Mouse (Mus musculus): ENCODE results near the gene Dync1i1. TPM values are rescaled to one million over a fixed set of nuclear protein-coding genes. Genes with fewer than 3 reads are reported as not detected.

Dync1i1 gene
- polyA plus RNA-seq, 1 experiment from 2014 or later, result 159 TPM

DNA sequence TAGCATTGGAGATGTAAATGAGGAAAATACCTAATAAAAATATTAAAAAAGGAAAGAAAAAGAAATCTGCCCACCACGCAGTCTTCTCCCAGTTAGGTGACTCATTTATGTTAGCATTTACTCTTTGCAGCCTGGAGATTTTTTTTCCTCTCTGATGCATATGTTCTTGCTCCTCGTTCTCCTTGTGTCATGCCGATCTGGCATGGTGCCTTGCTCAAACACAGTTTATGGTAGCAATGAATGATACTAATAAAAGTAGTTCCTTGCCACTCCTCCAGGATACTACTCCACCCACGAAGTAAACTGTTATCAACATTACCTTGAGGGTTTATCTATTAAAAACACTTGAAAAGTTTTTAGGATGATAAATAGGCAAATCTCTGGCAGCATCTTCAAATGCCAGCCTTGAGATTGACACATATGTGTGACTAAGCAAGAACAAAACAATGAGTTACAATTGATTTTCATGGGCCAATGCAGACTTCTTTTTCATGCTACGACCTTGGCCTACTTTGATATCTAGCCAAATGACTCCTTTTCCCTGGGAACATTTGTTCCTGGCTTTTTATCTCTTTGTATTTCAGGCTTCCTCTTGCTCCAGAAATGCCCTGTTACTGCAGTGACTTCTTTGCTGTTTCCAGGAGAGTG lies 68.8 kb downstream of the Dync1i1 start:
- no peaks in the 10 kb centered on the region for H3K27me3 ChIP-seq (replicated peaks; ENCODE audit: control insufficient read depth, insufficient read depth, low read length)
- no peak overlapping the region for H3K4me3 ChIP-seq (replicated peaks; ENCODE audit: low read length)
- no peak overlapping the region for H3K9ac ChIP-seq (replicated peaks; ENCODE audit: low read depth, low read length)
- no peaks in the 10 kb centered on the region for H3K4me1 ChIP-seq (replicated peaks; ENCODE audit: control insufficient read depth, insufficient read depth, low read length)
- no peak overlapping the region for H3K27ac ChIP-seq (ENCODE audit: low read length)
- H3K9me3 ChIP-seq (ENCODE audit: control insufficient read depth, low read length), result no peaks in the 10 kb centered on the region
- ATAC-seq, result no peak
- WGBS, result 71% methylated on average over 5 of the region's 5 CpGs
- H3K4me2 ChIP-seq (ENCODE audit: low read length), result no peak overlapping the region
- H3K36me3 ChIP-seq (ENCODE audit: control insufficient read depth, insufficient read depth), result no peaks in the 10 kb centered on the region

DNA sequence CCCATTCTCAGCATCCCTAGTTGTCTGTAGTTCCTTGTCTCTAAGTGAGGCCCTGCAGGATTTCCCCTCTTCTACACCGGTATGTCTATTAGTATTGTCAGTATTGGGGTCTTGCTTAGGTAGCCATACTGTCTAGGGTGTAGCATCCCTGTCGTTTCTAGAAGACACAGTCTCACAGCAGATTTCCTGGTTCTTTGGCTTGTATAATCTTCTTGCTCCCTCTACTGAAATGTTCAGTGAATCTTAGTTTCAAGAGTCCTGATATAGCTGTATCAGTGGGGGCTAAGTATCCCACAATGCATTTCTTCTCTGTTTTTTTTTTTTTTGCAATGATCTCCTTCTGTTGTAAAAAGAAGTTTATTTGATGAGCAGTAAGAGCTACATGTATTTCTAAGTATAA lies 69.9 kb downstream of the Dync1i1 start:
- H3K4me1 ChIP-seq (replicated peaks; ENCODE audit: control insufficient read depth, insufficient read depth, low read length), result no peaks in the 10 kb centered on the region

DNA sequence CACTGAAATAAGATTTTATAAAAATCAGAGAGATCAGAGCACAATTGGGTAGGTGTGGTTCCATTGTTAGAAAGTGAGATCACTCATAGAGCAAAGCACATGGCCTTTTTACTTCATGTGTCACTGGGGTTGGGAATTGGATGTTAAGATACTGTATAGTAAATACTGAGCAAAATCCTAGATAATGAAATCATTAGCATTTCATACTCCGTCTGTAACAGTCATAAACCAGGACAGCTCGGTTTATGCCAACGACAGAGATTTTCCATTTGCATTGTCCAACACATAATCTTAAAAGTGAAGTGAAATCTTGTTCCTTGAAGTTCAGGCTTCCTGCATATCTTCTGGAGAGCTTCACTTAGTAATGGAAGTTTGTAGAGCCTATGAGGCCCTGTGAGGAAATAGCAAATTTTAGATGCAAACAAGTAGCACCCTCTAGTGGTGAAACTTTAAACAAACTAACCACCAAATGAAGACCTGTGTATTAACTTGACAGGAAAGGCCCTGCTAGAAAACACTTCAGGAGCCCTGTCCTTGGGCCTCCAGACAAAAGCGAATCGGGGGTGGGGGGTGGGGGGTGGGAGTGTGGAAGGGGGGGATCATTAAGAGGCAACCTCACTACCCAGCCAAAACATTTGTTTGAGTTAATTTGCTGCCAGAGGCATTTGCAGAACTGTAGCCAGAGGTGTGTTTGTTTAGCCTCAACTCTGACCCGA lies 76.8 kb downstream of the Dync1i1 start:
- no peaks in the 10 kb centered on the region for H3K9me3 ChIP-seq (ENCODE audit: control insufficient read depth, low read length)
- WGBS, result 50% methylated on average over 6 of the region's 6 CpGs
- no peak overlapping the region for H3K9ac ChIP-seq (replicated peaks; ENCODE audit: low read depth, low read length)

More for the DNA sequence above, 69.9 kb downstream of the Dync1i1 start:
- no peaks in the 10 kb centered on the region for H3K9me3 ChIP-seq (ENCODE audit: control insufficient read depth, low read length)
- no peak overlapping the region for H3K27ac ChIP-seq (ENCODE audit: low read length)
- no peak for ATAC-seq
- no peak overlapping the region for H3K4me3 ChIP-seq (replicated peaks; ENCODE audit: low read length)
- no peaks in the 10 kb centered on the region for H3K27me3 ChIP-seq (replicated peaks; ENCODE audit: control insufficient read depth, insufficient read depth, low read length)
- H3K36me3 ChIP-seq (ENCODE audit: control insufficient read depth, insufficient read depth), result no peaks in the 10 kb centered on the region
- no peak overlapping the region for H3K9ac ChIP-seq (replicated peaks; ENCODE audit: low read depth, low read length)
- 79% methylated on average over 2 of the region's 2 CpGs for WGBS
- H3K4me2 ChIP-seq (ENCODE audit: low read length), result no peak overlapping the region

DNA sequence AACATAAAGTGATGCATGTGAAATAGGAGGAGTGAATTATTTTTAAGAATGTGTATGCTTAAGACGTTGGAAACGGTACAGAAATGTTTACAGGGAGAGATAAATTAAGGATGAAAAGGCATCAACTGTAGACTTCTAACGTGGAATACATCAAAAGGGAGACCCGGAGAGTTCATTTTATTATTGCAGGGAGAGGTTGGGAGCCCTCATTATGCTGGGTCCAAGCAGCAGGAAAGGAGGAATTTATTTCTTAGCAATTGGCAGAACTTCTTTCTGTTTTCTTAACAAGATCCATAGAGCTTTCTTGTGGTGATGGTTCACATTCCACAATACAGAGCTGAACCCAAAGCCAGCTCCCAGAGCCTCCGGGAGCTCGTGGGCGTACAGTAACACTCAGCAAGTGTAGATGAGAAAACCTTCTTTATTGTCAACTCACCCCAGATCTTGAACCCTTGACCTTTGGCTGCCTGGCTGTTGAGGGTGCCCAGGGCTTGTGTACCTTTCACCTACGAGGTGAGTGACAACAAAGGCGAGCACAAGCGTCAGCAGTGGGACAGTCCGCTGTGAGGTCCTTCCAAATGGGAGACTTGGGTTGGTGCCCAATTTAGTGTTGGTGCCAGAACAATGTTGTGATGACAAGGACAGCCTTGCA lies 77.5 kb downstream of the Dync1i1 start:
- H3K9ac ChIP-seq (replicated peaks; ENCODE audit: low read depth, low read length), result no peak overlapping the region
- H3K27ac ChIP-seq (ENCODE audit: low read length), result no peak overlapping the region
- H3K4me1 ChIP-seq (replicated peaks; ENCODE audit: control insufficient read depth, insufficient read depth, low read length), result peaks cover 2% of the 10 kb centered on the region; the same call in 1 of the 2 replicates
- no peaks in the 10 kb centered on the region for H3K27me3 ChIP-seq (replicated peaks; ENCODE audit: control insufficient read depth, insufficient read depth, low read length)
- no peaks in the 10 kb centered on the region for H3K9me3 ChIP-seq (ENCODE audit: control insufficient read depth, low read length)
- H3K4me3 ChIP-seq (replicated peaks; ENCODE audit: low read length), result no peak overlapping the region
- H3K4me2 ChIP-seq (ENCODE audit: low read length), result no peak overlapping the region
- WGBS, result 44% methylated on average over 11 of the region's 11 CpGs
- no peaks in the 10 kb centered on the region for H3K36me3 ChIP-seq (ENCODE audit: control insufficient read depth, insufficient read depth)
- ATAC-seq, result peak; percentile 21; the same call in 1 of the 2 replicates

More for the DNA sequence above, 76.8 kb downstream of the Dync1i1 start:
- H3K27ac ChIP-seq (ENCODE audit: low read length), result no peak overlapping the region
- H3K4me2 ChIP-seq (ENCODE audit: low read length), result no peak overlapping the region
- H3K4me1 ChIP-seq (replicated peaks; ENCODE audit: control insufficient read depth, insufficient read depth, low read length), result peaks cover 2% of the 10 kb centered on the region; the same call in 1 of the 2 replicates
- no peak overlapping the region for H3K4me3 ChIP-seq (replicated peaks; ENCODE audit: low read length)
- H3K36me3 ChIP-seq (ENCODE audit: control insufficient read depth, insufficient read depth), result no peaks in the 10 kb centered on the region
- H3K27me3 ChIP-seq (replicated peaks; ENCODE audit: control insufficient read depth, insufficient read depth, low read length), result no peaks in the 10 kb centered on the region
- ATAC-seq, result peak; percentile 88

DNA sequence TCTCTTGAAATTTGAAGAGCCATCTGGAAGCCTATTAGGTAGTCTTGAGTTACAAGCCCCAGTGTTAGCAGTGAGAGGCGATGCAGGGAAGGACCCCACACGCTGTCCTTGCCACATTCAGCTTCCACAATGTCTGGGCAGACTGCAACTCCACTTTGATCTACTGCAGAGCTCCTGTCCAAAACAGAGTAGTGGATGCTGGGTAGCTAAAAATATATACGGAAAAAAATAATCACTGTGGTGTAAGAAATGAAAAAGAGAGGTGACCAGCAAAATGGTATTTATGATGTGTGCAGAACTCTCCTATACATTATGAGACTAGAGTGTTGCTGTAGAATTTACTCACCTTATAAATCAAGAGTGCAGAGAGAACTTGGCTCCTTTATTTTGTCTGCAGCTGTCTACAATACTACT lies 82.6 kb downstream of the Dync1i1 start:
- Histone ChIP-seq H3K27ac (ENCODE audit: low read length) (no peak overlapping the region), H3K9me3 (ENCODE audit: control insufficient read depth, low read length) (no peaks in the 10 kb centered on the region), H3K4me1 (replicated peaks; ENCODE audit: control insufficient read depth, insufficient read depth, low read length) (no peaks in the 10 kb centered on the region; the same call in 1 of the 2 replicates), H3K4me3 (replicated peaks; ENCODE audit: low read length) (no peak overlapping the region), H3K4me2 (ENCODE audit: low read length) (no peak overlapping the region), H3K27me3 (replicated peaks; ENCODE audit: control insufficient read depth, insufficient read depth, low read length) (no peaks in the 10 kb centered on the region), H3K9ac (replicated peaks; ENCODE audit: low read depth, low read length) (no peak overlapping the region), H3K36me3 (ENCODE audit: control insufficient read depth, insufficient read depth) (no peaks in the 10 kb centered on the region)
- WGBS, result 83% methylated on average over 3 of the region's 3 CpGs
- ATAC-seq, result no peak

DNA sequence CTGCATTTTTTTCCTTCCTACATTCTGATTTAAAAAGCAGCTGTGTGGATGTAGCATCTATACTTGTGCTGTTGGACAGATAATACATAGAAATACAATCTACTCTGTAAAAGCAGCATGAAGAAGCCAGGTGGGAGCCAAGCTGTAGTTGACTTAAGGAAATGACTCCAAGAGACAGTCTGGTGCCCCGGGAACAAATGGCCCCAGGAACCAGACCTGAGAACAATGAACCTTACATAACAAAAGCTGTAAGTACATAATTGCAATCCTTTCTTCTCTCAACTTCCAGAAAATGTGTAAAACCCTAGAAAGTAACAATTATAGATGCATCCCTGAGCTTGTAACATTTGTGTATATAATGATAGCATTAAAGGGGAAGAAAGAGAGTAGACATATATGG lies 86.6 kb downstream of the Dync1i1 start:
- Histone ChIP-seq H3K36me3 (ENCODE audit: control insufficient read depth, insufficient read depth) (no peaks in the 10 kb centered on the region), H3K27ac (ENCODE audit: low read length) (no peak overlapping the region), H3K4me3 (replicated peaks; ENCODE audit: low read length) (no peak overlapping the region), H3K9ac (replicated peaks; ENCODE audit: low read depth, low read length) (no peak overlapping the region), H3K4me1 (replicated peaks; ENCODE audit: control insufficient read depth, insufficient read depth, low read length) (no peaks in the 10 kb centered on the region), H3K27me3 (replicated peaks; ENCODE audit: control insufficient read depth, insufficient read depth, low read length) (no peaks in the 10 kb centered on the region), H3K9me3 (ENCODE audit: control insufficient read depth, low read length) (no peaks in the 10 kb centered on the region), H3K4me2 (ENCODE audit: low read length) (no peak overlapping the region)
- WGBS, result 69% methylated on average over 1 of the region's 1 CpGs
- no peak for ATAC-seq

DNA sequence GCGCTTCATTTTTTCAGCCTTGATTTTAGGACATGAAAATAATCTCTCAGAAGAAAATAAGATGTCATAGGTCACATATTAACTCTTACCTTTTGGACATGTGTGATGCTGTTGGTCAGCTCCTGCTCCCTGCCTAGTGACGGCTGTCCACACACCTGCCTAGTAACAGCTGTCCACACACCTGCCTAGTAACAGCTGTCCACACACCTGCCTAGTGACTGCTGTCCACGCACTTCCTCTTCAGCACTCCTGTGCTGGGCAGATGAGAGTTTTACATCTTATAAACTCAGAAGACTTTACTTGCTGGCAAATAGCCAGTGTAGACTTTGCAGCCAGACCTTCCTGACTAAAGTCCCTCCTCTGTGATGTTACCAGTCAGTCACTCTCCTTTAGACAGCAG lies 94.2 kb downstream of the Dync1i1 start:
- no peaks in the 10 kb centered on the region for H3K9me3 ChIP-seq (ENCODE audit: control insufficient read depth, low read length)
- no peak overlapping the region for H3K9ac ChIP-seq (replicated peaks; ENCODE audit: low read depth, low read length)
- H3K36me3 ChIP-seq (ENCODE audit: control insufficient read depth, insufficient read depth), result no peaks in the 10 kb centered on the region
- no peaks in the 10 kb centered on the region for H3K4me1 ChIP-seq (replicated peaks; ENCODE audit: control insufficient read depth, insufficient read depth, low read length)
- H3K27me3 ChIP-seq (replicated peaks; ENCODE audit: control insufficient read depth, insufficient read depth, low read length), result no peaks in the 10 kb centered on the region
- 92% methylated on average over 3 of the region's 3 CpGs for WGBS
- no peak for ATAC-seq
- no peak overlapping the region for H3K4me3 ChIP-seq (replicated peaks; ENCODE audit: low read length)
- H3K4me2 ChIP-seq (ENCODE audit: low read length), result no peak overlapping the region
- no peak overlapping the region for H3K27ac ChIP-seq (ENCODE audit: low read length)

DNA sequence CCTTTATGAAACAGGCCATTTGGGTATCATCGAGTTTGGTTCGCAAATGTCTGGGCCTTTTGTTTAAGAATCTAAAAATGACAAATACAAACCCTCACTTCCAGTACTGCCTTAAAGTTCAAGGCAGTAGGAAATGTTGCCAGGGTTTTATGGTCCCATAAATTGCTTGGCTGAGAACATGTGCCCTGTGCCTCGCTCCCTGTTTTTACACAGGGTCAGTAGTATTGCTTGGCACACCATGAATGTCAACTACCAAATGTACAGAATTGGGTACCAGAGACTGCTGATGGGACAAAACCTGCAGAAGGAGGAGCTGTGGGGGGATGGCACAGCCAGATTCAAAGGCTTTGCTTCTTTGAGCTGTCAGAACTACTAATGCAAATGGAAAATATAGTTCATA lies 100.0 kb downstream of the Dync1i1 start:
- Histone ChIP-seq H3K4me2 (ENCODE audit: low read length) (no peak overlapping the region), H3K9ac (replicated peaks; ENCODE audit: low read depth, low read length) (no peak overlapping the region), H3K27me3 (replicated peaks; ENCODE audit: control insufficient read depth, insufficient read depth, low read length) (no peaks in the 10 kb centered on the region), H3K4me3 (replicated peaks; ENCODE audit: low read length) (no peak overlapping the region), H3K27ac (ENCODE audit: low read length) (no peak overlapping the region), H3K9me3 (ENCODE audit: control insufficient read depth, low read length) (no peaks in the 10 kb centered on the region), H3K36me3 (ENCODE audit: control insufficient read depth, insufficient read depth) (no peaks in the 10 kb centered on the region), H3K4me1 (replicated peaks; ENCODE audit: control insufficient read depth, insufficient read depth, low read length) (peaks cover 4% of the 10 kb centered on the region)
- 92% methylated on average over 3 of the region's 3 CpGs for WGBS
- ATAC-seq, result no peak

DNA sequence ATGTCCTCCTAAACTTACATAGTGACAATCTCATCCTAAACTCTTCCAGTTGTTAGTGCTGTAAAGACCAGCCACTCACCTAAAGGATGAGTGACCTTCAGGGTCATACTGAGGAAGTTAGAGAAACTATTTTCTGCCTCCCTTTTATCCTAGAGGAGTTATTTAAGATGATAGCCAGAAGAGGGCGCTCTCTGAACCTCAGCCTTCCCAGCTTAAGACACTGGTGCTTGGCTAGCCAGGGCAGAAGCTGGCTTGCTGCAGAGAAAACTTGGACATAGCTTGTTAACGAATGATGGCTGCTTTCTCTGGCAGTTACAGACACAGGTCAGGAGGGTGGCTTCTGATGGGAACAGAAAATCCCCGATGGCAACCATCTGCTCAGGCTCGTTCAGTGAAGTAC lies 101.6 kb downstream of the Dync1i1 start:
- no peaks in the 10 kb centered on the region for H3K27me3 ChIP-seq (replicated peaks; ENCODE audit: control insufficient read depth, insufficient read depth, low read length)

More for the DNA sequence above, 101.6 kb downstream of the Dync1i1 start:
- Histone ChIP-seq H3K4me2 (ENCODE audit: low read length) (no peak overlapping the region), H3K27ac (ENCODE audit: low read length) (no peak overlapping the region), H3K9me3 (ENCODE audit: control insufficient read depth, low read length) (no peaks in the 10 kb centered on the region), H3K4me3 (replicated peaks; ENCODE audit: low read length) (no peak overlapping the region), H3K9ac (replicated peaks; ENCODE audit: low read depth, low read length) (no peak overlapping the region), H3K36me3 (ENCODE audit: control insufficient read depth, insufficient read depth) (no peaks in the 10 kb centered on the region), H3K4me1 (replicated peaks; ENCODE audit: control insufficient read depth, insufficient read depth, low read length) (peaks cover 4% of the 10 kb centered on the region)
- 58% methylated on average over 4 of the region's 4 CpGs for WGBS
- ATAC-seq, result no peak
